Mouse (Mus musculus) heart, adult 18-20 months (tissue): ENCODE data around the gene Lrfn2. TPM values are rescaled to one million over a fixed set of nuclear protein-coding genes. Genes with fewer than 3 reads are reported as not detected.

Experiments
- DNase-seq, 2 experiments: peaks; one replicate each; pipeline ENCODE4 v3.0.0; 2021 to 2022; ENCODE audit warnings: mixed read lengths in 1 of 2
- total RNA-seq, 2 experiments: library from RNA; stranded (reverse); gene quantifications; 2 replicates each; pipeline ENCODE4 v1.2.3; 2021

Gene Lrfn2
- total RNA-seq, 2 experiments from 2014 or later: 0.32 to 0.33 TPM

DNA sequence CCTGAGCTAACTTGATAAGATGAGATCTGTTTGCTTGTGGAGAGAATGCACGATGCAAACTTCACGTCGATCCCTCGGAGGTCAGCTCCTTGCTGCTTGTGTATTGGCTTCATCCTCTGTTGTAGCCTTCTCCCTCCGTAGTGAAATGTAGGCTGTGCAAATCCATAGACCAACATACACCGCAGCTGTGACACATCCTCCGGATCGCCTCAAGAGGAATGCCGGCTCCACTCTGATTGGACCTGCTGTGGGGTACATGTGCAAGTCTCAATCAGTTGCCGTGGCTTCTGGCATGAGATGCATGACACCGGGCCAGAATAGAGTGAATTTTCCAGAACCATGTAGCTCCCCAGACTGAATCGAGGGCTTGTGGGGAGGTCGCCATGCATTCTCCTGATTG lies 36.1 kb downstream of the Lrfn2 start:
- no peak for DNase-seq

DNA sequence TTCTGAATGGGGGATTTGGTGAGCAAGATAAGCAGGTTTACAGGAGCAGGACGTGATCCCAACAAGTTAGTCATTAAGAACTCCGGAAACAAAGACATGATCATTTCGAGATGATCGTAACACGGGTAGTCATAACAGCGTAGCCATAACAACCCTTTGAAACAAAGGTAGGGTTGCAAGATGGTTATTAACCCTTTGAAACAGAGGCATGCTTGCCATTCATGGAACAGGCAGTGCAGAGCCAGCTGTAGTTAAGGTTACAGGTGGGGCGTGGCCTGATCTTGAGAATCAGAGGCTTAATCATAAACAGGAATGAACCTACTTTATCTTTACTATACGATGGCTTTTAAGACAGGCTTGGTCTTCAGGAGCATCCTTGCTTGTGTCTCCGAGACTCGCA lies 39.1 kb downstream of the Lrfn2 start:
- DNase-seq: no peak

DNA sequence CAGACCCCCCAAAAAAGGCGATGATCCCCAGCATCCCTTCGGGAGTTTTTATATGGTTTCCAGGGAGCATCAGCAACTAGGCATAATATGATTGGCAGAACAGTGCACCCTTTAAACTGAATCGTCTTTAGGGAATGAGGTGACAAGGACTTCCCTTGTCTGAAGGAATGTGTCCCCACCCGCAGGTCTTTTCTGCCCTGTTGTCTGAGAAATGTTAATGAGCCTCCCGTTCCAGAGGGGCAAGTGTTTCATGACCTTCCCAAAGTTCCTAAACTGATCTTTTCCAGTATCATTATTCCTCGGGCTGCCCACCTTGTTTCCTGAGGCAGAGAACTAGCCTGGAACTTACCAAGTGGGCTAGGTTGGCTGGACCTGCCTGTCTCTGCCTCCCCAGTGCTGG lies 40.7 kb downstream of the Lrfn2 start:
- no peak for DNase-seq

- DNase-seq: no peak
Measured at GRCm38 (mm10) chr17:48973394-48973793, 41.2 kb downstream of the Lrfn2 start.

DNA sequence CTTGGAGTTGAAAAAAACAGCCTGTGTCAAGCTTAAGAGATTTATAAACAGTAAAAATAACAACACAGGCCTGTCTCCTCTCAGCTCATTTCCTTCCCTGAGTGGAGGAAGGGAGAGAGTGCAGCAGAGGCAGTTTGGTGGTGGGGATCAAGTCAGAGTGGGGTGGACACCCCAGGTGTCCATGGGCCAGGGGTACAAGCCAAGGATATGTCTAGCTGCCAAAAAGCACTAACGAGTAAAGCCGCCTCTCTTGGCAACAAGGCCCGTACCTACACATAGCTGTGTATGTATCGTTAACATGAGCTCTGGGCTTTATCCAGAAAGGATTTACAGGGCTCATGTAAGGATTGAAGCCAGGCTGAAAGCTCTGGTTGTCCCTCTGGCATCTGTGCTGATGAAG lies 42.9 kb downstream of the Lrfn2 start:
- DNase-seq: no peak

DNA sequence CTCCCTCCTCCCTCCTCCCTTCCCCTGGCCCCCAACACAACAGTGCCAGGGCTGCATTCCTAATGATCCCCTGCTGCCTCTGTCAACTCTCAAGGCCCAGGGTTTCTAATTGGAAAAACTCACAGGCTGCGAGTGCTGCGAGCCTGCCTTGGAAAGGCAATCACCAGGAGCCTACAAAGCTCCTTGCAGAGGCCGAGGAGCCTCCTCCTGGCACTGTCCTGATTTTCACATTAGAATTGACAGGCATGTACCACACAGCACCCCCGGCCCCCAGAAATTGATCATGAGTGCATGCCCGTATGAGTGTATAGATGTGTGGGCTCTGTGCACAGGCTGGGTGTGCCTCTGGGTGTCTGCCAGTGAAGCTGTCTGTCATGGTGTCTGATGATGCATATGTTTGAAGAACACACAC lies 44.4 kb downstream of the Lrfn2 start:
- no peak for DNase-seq

- DNase-seq: no peak
Measured at GRCm38 (mm10) chr17:48995256-48995993, 63.2 kb downstream of the Lrfn2 start.

- DNase-seq: no peak
Measured at GRCm38 (mm10) chr17:48999463-49000227, 67.5 kb downstream of the Lrfn2 start.

DNA sequence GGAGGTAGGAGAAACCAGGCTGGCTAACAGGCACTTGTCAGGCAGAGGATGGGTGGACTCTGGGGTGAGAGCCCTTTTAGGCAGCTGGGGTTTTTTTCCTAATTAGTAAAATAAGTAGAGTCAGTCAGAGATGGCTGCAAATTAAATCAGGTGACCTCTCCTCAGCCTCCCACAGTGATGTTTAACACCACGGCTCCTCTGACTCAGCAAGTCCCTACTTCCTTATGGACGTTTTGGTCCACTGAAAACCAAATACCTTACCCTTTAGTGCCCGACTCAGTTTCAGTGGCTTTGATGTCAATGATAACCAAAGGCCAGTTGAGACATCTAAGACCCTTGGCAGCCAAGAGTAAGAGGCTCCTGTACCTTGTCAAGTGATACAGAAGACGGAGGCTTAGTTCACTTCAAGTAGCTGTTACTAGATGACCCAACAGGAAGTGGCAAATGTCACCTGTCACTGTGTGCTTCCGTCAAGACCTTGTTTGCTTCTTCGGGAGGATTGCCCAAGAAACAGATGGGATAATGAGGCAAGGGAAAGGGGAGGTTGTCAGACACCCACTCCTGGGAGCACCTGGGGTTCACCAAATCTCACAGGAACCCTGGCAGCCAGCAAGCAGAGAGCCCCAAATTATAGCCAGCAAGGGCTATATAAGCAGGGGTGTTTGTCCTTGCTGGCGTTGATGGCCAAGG lies 77.3 kb downstream of the Lrfn2 start:
- no peak for DNase-seq

DNA sequence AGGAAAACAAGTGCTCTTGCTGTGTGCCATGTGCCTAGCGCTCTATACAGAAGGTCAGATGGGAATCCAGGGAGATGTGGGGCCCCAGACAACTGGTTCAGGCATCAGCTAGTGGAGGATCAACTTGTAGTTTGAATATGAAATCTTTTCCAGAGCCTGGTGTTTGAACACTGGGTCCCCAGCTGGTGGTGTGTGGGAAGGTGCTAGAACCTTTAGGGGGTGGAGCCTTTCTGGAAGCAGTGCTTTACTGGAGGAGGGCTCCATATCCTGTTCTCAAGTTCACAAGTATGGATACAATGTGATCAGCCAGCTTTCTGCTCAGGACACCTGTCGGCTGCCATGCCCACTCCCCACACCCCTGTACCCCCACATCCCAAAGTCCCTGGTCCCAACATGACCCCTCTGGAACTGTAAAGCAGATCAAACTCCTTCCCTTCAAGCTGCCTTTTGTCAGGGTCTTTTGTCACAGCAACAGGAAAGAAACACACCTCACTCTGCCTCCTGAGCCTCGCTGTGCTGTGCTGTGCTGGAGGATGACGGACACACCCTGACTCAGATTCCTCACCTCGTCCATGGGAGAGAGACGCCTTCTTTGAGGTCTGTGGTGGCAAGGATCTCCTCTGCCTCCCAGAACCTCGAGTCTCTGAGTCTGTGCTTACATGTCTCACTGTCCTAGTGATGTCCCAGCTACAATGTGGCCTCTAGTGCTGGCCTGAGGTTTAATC lies 81.9 kb downstream of the Lrfn2 start:
- no peak for DNase-seq

DNA sequence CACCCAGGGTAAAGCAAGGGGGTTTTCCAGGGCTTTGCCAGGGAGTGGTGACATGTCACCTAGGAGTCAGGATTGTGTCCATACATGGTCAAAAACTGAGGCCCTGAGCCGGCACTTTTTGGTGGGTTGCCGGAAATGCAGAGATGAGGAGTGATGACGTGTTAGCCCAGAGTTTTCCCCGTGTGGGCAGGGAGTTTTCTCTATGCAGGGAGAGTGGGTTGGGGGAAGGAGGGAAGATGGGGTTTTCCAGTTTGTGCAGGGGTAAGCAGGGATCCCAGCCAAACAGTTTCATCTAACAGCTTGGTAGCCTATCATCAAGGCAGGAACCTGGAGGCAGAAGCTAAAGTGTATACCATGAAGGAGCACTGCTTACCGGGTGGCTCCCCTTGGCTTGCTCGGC lies 83.2 kb downstream of the Lrfn2 start:
- DNase-seq: no peak

GRCm38 (mm10) chr17:49016229-49016628 lies 84.0 kb downstream of the Lrfn2 start:
- peak in 1 of 2 experiments; percentile 18 for DNase-seq

GRCm38 (mm10) chr17:49017438-49018415 lies 85.5 kb downstream of the Lrfn2 start:
- DNase-seq: no peak

DNA sequence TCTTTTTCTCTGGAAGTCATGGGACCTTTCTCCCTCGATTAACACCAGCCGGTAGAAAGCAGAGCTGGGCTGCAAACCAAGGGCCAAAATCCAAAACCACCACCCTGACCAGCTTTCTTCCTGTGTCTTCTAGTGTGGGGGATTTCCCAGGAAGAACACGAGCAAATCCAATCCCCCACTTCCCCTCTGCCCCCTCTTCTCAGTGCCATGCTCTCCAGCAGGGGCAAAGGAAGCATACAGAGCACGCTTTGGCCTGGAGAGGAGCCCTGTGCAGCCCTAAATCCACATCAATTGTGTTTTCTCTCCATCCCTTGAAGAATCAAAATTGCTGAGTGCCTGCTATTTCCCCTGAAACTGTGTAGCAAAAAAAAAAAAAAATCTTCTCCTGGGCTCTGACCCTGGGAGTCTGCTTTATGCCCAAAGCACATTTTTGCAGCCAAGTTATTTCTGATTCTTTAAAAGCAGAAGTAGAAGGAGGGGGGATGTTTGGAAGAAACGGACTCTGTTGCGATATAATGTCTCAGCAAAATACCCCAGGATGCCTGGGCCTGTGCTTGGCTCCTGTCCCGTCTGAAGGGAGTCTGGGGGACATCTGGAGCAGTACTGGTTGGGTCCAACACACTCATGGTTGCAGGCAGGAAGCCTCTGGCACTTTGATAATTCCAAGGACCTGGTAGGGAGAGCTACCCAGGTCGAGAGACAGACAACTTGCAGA lies 86.8 kb downstream of the Lrfn2 start:
- DNase-seq: peak in 1 of 2 experiments; percentile 38

- peak; percentile 49 to 65 for DNase-seq
Measured at GRCm38 (mm10) chr17:49029556-49030268, 97.5 kb downstream of the Lrfn2 start.

DNA sequence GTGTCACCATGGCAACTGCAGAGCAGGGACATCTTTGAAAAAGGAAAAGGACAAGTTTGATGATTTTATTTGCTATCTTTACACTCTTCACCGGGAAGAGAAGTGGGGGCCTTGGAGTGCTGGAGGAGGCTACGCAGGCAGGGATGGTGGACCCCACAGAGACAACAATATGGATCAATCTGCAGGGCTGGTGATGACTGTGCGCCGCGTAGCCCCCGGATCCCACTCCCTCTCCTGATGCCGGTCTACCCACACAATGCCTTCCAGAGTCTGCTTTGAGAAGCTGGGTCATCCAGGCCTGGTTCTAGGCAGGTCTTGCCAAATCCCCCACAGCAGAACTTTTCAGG lies 98.1 kb downstream of the Lrfn2 start:
- no peak for DNase-seq

DNA sequence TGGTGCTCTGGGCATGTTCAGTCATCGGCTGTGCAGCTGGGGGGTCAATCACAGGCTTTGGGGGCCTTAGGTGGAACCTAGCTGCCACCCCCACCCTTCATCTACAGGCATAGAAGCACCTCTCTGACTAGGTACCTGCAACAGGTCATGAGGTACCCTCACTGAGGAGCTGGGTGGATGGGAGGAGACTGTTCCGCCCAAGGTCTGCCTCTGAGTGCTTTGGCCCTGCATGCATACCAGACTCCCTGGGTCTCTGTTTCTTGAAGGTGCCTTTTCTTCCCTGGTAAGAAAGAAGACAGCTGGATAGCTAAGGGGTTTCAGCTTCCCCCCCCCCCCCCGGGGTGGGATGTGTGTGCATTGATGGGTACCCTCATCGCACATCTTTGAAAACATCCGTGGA lies 98.7 kb downstream of the Lrfn2 start:
- DNase-seq: no peak

GRCm38 (mm10) chr17:49031790-49032189 lies 99.6 kb downstream of the Lrfn2 start:
- peak; percentile 54 to 64 for DNase-seq

- DNase-seq: peak; percentile 54 to 69
Measured at GRCm38 (mm10) chr17:49033276-49033675, 101.1 kb downstream of the Lrfn2 start.
